Mouse (Mus musculus): Measurements from ENCODE around the gene Usp45.
"Not testable (repeated sequence)": the region's sequence is repeated elsewhere in the genome, so short reads cannot be mapped to it uniquely, and the experiment has no call there.

Usp45 gene

DNA sequence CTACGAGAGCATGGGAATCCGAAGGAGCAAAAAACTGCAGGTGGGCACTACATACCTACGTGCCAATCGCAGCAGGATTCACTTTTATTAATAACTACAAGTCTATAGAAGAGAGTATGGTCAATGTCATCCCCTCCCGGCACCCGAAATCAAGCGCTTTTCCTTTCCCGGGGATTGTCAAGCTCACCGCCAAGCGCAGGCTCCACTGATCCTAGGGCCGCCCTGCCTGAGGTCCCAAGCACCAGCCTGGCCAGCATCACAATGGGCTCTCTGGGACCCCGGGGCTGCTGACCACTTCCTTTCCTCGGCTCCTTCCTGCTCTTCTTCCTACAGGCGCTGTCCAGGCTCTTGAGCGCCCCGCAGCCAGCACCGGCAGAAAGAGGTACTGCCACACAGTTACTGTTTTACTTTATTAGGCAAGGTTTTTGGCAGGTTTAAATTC is at the start of gene Usp45, which contains the start of gene Tstd3:
TSS of gene Usp45 (plus strand) at position 294 of the 442 bp plus-strand sequence.
TSS of gene Tstd3 (minus strand) at position 350 of the 442 bp plus-strand sequence.
- DNase-seq = peak; percentile 81

- no peak for DNase-seq
Observed at GRCm38 (mm10) chr4:21722752-21723334, 44.1 kb upstream of the Usp45 start.

DNA sequence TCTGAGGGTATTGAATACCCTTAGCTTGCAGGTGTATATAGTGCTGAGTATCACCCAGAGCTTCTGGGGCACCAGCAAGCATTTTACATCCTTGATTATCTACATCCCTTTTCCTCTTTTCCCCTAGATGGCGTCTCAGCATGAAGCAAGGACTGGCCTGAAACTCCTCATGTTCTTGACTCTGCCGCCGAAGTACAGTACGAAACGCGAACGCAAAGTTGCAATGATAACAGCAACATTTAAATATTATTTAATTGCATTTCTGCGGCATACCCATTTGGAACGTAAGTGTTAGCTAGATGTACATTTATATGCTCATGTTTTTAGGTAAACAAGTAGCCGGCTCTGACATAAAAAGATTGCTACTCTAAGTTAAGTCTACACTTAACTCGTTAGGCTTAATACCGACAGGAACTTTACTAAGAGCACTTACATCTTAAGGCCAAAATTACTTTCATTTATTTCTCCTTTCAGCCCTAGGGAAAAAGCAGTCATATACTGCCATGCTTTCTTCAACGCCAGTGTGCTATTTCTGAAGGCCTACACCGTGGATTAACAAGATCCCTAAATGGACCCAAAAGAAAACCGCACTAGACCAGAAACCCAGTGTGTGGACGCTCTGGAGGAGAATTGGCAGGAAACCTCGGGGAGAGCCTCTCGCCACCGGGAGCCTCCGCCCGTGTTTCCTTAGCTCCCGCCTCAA is 39.9 kb upstream of the Usp45 start:
- peak; percentile 47 for DNase-seq

GRCm38 (mm10) chr4:21727615-21728165 is 39.3 kb upstream of the Usp45 start, which contains the start of gene Ccnc:
Gene Ccnc (plus strand): TSS chr4:21727701.
- peak; percentile 92 for DNase-seq

GRCm38 (mm10) chr4:21739169-21739568 is 27.8 kb upstream of the Usp45 start:
- DNase-seq = no peak

DNA sequence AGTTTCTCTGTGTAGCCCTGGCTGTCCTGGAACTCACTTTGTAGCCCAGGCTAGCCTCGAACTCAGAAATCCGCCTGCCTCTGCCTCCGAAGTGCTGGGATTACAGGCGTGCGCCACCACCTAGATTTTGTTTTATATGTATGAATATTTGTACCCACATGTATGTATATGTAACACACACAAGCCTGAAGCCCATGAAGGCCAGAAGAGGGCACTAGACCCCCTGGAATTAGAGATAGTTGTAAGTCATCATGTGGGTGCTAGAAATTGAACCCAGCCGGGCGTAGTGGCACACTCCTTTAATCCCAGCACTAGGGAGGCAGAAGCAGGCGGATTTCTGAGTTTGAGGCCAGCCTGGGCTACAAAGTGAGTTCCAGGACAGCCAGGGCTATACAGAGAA is 22.8 kb upstream of the Usp45 start:
- DNase-seq = not testable (repeated sequence)

- DNase-seq = no peak
Observed at GRCm38 (mm10) chr4:21745723-21746122, 21.2 kb upstream of the Usp45 start.

DNA sequence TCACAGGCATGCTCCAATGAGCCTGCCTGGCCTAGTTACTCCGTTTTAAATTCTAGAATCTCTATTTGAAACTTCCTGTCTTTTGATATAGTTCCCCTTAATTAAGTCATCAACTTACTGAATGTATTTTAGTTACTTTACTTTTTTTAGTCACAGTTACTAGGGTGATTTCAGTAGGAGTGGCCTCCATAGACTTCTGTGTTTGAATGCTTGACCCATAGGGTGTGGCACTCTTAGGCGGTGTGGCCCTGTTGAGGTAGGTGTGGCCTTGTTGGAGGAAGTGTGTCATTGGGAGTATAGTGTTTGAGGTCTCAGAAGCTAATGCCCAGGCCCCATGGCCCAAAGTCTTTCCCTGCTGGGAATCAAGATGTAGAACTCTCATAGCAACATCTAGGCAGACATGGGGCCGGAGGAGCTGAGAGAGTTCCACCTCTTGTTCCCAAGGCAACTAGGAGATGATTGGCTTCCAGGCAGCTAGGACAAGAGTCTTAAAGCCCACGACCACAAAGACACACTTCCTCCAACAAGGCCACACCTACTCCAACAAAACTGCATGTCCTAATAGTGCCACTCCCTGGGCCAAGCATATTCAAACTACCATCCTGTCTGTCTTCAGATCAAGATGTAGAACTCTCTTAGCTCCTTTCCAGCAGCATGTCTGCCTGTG is 11.7 kb upstream of the Usp45 start:
- DNase-seq = no peak

DNA sequence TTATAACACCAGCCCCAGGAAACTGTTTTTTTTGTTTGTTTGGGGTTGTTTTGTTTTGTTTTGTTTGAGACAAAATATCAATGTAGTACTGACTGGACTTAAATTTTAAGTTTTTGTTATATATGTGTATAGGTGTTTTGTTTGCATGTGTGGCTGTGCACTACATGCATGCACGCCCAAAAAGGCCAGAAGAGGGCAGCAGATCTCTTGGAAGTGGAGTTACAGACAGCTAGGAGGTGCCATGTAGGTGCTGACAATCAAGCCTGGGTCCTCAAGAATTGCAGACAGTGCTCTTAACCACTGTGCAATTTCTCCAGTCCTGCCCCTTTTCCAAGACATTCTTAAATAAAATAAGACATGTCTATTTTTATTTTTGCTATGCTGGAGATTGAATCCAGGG is 8.1 kb upstream of the Usp45 start:
- DNase-seq = peak; percentile 35

DNA sequence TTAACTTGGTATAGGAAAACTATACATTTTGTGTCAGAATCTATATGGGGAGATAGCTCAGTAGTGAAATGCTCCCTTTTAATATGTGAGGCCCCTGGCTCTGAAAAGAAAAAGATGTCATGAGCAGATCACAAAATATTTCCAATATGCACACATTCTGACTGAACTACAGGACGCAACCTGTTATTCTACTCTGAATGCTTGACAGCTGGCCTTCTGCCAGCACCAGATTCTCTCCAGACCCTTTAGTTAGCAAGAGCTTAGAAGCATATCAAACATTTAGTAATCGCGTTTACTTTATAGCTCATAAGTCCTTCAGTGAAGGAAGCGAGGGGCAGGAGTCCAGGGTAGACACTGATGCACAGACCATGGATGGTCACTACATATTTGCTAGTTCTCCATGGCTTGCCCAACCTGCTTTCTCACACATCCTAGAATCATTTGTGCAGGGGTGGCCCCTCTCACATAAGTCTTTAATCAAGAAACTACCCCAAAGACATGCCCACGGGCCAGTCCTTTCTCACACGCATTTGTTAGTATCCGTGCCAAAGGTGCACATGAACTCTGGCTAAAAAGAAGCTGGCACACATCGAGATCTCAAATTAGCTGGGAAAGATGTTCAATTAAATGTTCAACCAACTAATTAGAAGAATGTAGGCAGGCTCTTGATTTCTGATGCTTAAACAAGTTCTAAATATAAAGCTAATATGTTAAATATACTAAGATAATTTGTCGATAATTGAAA is 5.4 kb upstream of the Usp45 start:
- no peak for DNase-seq

GRCm38 (mm10) chr4:21763827-21764226 is 3.1 kb upstream of the Usp45 start:
- no peak for DNase-seq

DNA sequence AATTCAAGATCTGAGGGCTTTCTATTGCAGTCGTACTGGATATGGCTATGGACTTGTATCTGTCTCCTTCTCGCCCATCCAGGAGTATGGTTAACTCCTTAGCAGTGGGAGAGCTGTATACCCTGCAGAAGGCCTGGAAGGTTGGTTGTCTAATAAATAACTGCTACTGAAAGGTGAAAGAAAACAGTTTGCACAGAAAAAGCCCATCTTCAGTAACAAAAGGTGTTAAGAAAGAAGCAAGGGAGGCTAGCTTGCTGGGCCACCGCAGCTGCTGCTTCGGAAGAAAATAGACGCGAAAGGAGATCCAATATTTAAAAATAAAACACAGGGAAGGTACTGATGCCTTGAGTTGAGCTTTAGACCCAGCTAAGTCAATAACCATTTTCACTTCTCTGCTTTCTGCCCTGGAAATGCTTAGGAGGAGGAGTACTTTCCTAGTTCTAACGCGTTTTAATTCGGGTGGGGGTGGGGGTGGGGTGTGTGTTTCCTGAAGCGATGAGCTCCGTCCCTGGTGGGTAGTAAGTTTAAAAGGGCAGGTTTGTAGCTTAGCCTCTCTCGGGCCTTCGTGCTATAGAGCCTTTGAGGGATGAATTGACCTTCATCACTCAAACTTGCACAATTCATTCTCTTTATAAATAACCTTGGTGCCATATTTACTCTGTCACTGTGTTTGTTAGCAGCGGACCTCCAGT is 639 bp upstream of the Usp45 start:
- DNase-seq = no peak

DNA sequence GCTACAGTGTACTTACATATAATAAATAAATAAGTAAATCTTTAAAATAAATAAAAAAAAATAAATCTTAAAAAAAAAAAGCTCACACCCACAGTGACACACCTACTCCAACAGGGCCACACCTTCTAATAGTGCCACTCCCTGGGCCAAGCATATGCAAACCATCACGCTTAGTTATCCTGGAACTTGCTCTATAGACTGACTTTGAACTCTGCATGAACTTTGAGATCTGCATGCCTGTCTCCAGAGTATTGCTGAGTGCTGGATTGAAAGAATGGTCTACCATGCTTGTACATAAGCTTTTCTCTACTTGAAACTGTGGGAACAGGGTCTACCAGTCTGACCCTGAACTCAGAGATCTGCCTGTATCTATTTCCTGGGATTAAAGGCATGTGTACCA is 4.1 kb downstream of the Usp45 start:
- DNase-seq = no peak

DNA sequence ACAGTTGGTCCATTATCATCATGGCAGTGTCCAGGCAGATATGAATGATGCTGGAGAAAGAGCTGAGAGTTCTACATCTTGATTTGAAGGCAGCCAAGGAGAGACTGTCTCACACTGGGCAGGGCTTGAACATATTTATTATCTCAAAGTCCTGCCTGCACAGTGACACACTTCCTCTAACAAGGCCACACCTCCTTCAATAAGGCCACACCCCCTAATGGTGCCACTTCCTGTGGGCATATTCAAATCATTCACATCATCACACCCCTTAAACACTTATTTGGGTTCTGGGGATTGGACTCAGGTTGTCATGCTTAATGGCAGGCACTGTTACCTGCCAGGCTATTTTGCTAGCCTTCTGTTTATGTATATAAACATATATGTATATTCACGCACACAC is 5.3 kb downstream of the Usp45 start:
- no peak for DNase-seq

- peak; percentile 94 for DNase-seq
Observed at GRCm38 (mm10) chr4:21776091-21776945, 9.4 kb downstream of the Usp45 start.

DNA sequence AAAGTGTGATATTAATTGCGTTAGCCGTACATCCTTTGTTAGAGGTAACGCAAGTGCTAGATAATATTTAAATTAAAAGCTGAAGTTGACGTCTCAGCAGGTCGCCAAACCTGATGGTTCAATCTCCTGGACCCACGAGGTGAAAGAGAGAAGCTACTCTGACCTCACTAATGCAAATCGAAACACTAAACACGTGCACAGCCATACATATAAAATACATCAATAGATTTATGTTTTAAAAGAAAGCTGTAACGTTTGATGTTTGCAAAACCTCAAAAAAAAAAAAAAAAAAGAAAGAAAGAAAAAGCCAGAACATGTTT is 9.9 kb downstream of the Usp45 start:
- DNase-seq = no peak

DNA sequence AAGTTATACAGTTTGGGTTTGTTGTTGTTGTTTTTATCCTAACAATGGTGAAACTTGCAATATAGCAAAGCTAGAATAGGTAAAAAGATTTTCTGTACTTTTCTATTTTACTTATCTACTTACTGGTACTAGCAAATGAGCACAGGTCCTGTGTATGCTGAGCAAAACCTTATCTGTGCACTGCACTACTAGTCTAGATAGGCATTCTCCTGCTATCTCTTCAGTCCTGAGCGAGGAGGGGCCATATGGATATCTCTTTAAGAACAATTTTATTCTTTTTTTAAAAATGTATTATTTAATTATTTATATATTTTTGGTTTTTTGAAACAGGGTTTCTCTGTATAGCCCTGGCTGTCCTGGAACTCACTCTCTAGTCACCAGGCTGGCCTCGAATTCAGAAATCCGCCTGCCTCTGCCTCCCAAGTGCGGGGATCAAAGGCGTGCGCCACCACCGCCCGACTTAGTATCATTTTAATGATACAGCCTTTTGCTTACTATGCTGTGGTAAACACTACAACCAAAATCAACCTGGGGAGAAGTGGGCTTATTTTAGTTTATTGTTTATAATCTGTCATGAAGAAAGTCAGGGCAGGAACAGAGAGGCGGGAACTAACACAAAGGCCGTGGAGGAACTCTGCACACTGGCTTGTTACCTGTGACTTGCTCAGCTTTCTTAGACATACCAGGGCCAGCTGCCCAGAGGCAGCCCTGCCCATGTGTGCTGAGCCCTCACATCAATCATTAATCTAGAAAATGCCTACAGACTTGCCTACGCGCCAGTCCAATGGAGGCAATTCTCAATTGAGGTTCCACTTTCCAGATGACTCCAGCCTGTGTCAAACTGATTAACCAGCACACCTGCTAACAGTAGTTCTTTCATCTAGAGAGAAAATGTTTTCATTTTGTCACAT is 14.1 kb downstream of the Usp45 start:
- no peak for DNase-seq

GRCm38 (mm10) chr4:21786268-21786667 is 19.3 kb downstream of the Usp45 start:
- DNase-seq = no peak

DNA sequence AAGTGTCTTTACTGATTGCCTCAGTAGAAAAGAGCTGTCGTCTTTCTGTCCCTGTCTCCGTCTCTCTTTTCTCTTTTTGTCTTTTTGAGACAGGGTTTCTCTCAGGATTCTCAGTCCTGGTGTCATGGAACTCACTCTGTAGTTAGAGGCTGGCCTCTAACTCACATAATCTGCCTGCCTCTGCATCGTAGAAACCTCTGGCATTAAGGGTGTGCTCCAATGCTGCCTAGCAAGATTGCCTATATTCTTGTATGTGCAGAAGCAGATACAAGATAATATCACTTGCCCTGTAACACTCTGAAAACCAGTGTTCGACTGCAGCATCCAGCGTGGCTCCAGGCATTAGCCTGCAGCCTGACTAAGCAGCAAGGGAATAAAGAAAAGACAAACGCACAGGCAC is 21.9 kb downstream of the Usp45 start:
- DNase-seq = no peak

DNA sequence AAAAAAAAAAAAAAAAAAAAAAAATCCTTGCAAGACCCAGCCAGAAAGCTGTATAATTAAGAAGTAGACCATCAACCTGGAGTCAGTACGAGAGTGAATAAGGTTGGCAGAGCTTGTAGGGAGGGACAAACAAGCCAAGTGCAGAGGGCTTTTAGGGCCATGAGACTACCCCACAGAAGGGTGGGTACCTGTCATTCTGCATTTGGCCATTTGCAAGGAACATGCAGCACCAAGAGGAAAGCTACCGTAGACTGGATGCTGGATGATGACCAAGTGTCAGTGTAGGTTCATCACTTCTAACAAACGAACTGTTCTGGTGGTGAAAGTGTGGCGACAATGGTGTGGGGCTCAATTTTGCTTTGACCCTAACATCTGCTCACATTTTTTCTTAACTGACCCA is 22.9 kb downstream of the Usp45 start:
- no peak for DNase-seq
